Mouse (Mus musculus): ENCODE data around the gene Irf3. TPM values are rescaled to one million over a fixed set of nuclear protein-coding genes. Genes with fewer than 3 reads are reported as not detected.
"Not testable (repeated sequence)": the region's sequence is repeated elsewhere in the genome, so short reads cannot be mapped to it uniquely, and the experiment has no call there.

The Irf3 gene
- total RNA-seq, 2 experiments from 2014 or later, result 128 to 131 TPM

- DNase-seq (ENCODE audit: low spot score in 2 of 2), result no peak
Measured at GRCm38 (mm10) chr7:45005321-45005992, 8.0 kb downstream of the Irf3 start.

GRCm38 (mm10) chr7:45006503-45006902, 9.1 kb downstream of the Irf3 start:
- DNase-seq (ENCODE audit: low spot score in 2 of 2), result no peak

DNA sequence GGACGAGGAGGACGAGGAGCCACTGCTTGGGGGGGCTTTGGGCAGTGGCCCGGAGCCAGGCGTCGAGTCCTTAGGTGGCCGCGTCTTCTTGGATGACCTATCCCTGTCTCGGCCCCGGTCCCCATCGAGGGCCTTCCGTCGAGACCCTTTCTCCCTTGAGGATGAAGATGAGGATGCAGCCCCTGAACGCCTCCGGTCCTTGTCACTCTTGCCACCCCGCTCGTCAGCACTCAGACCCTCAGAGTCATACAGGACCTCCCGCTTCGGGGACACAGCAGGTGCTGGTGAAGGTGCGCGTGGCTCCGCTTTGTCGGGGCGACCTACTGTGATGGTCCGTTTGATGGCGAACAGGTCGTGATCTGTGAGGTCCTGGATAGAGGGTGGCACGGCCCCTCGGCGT, 9.7 kb downstream of the Irf3 start:
- DNase-seq (ENCODE audit: low spot score in 2 of 2), result no peak

DNA sequence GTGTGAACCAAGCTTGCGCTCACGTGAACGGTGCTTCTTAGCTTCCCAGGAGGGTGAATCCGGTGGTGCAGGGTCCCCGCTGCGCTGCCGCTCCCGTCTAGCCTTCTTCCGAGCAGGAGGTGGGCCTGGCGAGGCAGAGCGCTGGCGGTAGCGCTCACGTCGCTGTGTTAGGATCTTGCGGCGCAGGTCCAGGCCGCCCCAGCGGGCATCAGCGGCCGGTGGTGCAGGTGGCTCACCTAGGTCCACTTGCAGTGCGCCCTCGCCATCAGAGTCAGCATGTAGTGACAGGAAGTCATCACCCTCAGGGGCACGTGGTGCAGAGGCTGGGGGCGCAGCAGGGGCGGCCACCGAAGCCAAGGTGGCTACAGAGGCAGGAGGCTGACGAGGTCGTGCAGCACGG, 10.4 kb downstream of the Irf3 start:
- no peak for DNase-seq (ENCODE audit: low spot score in 2 of 2)

- no peak for DNase-seq (ENCODE audit: low spot score in 2 of 2)
Measured at GRCm38 (mm10) chr7:45008411-45008810, 11.0 kb downstream of the Irf3 start.

- no peak for DNase-seq (ENCODE audit: low spot score in 2 of 2)
Measured at GRCm38 (mm10) chr7:45012011-45012410, 14.6 kb downstream of the Irf3 start.

GRCm38 (mm10) chr7:45012824-45013223, 15.4 kb downstream of the Irf3 start:
- DNase-seq (ENCODE audit: low spot score in 2 of 2), result no peak

GRCm38 (mm10) chr7:45013366-45014095, 16.1 kb downstream of the Irf3 start:
- DNase-seq (ENCODE audit: low spot score in 2 of 2), result no peak

GRCm38 (mm10) chr7:45014096-45014451, 16.6 kb downstream of the Irf3 start:
- DNase-seq (ENCODE audit: low spot score in 2 of 2), result no peak

- DNase-seq (ENCODE audit: low spot score in 2 of 2), result no peak
Measured at GRCm38 (mm10) chr7:45015344-45015956, 18.0 kb downstream of the Irf3 start.

DNA sequence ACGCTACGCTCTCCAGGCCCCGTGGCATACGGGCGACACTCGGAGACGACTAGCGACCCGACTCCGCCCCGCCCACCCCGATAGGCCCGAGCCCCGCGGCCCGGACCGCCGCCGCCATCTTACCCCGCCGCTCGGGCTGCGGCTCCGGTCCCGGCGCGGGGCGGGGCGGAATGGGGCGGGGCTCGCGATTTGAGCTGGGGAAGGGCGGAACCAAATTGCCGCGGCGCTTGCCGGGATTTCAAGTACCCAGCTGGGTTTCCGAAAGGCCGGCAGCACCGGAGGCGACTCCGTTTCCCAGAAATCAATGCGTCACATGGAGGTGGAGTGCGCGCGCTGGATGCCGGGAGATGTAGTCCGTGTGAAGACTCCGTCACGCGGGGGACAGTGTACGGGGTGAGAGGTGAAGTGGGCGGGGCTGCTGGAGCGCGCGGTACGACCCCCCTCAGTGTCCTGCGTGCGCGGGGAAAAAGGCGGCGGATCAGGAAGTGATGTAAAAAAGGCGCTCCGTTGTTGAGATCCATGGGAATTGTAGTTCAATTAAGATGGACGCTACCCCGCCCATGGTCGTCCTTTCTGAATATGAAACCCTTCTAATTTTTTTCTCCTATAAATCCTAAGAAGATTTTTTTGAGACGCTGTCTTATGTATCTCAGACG, 18.6 kb downstream of the Irf3 start, which contains the start of gene Scaf1:
Gene Scaf1 (minus strand): TSS at position 407 of the 656 bp plus-strand sequence.
- peak; percentile 97 to 98 for DNase-seq (ENCODE audit: low spot score in 2 of 2)

- no peak for DNase-seq (ENCODE audit: low spot score in 2 of 2)
Measured at GRCm38 (mm10) chr7:45016761-45017160, 19.3 kb downstream of the Irf3 start.

DNA sequence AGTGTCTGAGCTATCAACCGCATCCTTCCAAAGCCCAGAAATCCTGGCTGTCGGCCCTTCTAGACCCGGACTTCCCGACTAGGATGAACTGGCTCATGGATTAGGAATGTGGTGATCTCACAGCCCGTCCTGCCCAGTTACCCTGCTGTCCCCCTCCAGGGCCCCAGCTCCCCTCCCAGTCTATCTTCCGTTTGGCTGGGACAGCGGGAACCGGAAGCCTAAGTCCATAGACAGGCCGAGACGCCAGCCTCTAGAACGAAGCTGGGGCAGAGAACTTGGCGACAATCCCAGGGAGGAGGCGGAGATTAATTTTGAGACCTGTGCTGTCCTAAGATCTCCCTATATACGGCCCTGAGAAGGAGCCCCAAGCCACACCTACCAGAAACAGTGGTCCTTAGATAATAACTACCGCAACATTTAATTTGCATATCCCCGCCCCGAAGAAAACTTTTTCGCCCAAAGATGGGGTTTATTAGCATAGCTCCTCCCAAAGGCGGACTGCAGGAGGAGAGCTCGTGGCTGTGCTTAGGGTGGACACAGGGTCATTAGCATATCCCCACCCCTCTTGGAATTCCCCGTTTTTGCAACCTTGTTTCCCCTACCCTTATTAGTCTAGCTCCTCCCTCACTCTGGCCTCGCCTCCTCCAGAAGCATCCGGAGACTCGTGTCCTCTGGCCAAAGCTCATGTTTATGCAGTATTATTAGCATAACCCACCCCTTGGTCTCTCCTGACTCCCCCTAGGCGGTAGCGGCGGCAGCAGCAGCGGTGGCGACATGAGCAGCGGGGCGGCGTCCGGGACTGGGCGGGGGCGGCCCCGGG, 20.0 kb downstream of the Irf3 start, which contains the start of gene Rras:
Gene Rras (plus strand): TSS at position 720 of the 820 bp plus-strand sequence.
- peak; percentile 78 to 80 for DNase-seq (ENCODE audit: low spot score in 2 of 2)

- peak in 1 of 2 experiments; percentile 56 for DNase-seq (ENCODE audit: low spot score in 2 of 2)
Measured at GRCm38 (mm10) chr7:45019031-45019571, 21.7 kb downstream of the Irf3 start.

- no peak for DNase-seq (ENCODE audit: low spot score in 2 of 2)
Measured at GRCm38 (mm10) chr7:45020225-45020624, 22.8 kb downstream of the Irf3 start.

- DNase-seq (ENCODE audit: low spot score in 2 of 2), result not testable (repeated sequence)
Measured at GRCm38 (mm10) chr7:45023711-45024110, 26.3 kb downstream of the Irf3 start.

GRCm38 (mm10) chr7:45024281-45025248, 27.1 kb downstream of the Irf3 start:
- no peak for DNase-seq (ENCODE audit: low spot score in 2 of 2)

DNA sequence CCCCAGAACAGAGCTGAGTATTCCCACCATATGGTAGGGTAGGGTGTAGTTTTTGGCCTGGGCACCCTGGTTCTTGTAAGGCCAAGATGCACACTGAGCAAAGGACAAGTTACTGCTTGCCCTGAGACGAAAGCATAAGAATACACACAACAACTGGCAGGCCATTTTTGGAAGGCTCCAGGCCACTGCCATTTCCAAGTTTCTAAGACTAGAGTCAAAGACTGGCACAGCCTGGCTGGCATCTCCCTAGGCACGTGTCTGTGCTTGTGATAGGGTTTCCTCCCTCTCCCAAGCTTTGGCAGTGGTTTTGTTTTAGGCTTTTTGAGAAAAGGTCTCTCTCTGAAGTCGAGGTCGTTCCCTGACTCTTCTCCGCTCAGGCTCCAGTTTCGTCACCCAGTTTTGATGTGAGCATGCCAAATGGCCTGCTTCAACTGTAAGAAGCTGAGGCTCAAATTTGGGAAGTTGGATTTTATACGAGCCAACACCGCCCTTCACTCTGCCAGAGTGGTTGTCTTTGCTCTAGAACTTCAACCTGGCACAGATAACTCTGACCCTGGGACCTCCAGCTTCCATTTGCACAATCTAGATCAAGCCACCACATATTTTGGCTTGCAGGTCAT, 28.3 kb downstream of the Irf3 start:
- DNase-seq (ENCODE audit: low spot score in 2 of 2), result peak in 1 of 2 experiments; percentile 45

GRCm38 (mm10) chr7:45026256-45026655, 28.8 kb downstream of the Irf3 start:
- no peak for DNase-seq (ENCODE audit: low spot score in 2 of 2)

All from adrenal gland, adult 18-20 months (tissue).